Mouse (Mus musculus) ES-E14 (cell line): ENCODE data around the gene Naf1. TPM values are rescaled to one million over a fixed set of nuclear protein-coding genes. Genes with fewer than 3 reads are reported as not detected.

Experiments
- DNase-seq: peaks from one replicate; pipeline ENCODE4 v3.0.0-alpha.2; 2013; ENCODE audit warnings: low read depth, low spot score
- H3K27ac ChIP-seq: 2 replicates; pipeline ENCODE4 v1.5.1; 2012; ENCODE audit warnings: low read depth, mild to moderate bottlenecking, low read length, moderate library complexity, mixed read lengths; ENCODE audit not compliant: poor library complexity, insufficient read depth, severe bottlenecking
- H3K36me3 ChIP-seq: 2 replicates; pipeline ENCODE4 v1.6.1; 2012; ENCODE audit warnings: mild to moderate bottlenecking, low read length, moderate library complexity, mixed read lengths; ENCODE audit not compliant: control insufficient read depth, poor library complexity, insufficient read depth, severe bottlenecking
- H3K4me1 ChIP-seq, 2 experiments: fragments of 150-350 bp in 1 of 2; sonication (generic) in 1 of 2; 2 replicates each; pipeline ENCODE4 v1.6.1; 2012; ENCODE audit warnings: low read length in 2 of 2, mild to moderate bottlenecking in 1 of 2, mixed read lengths in 1 of 2; ENCODE audit not compliant: control insufficient read depth in 2 of 2, insufficient read depth in 2 of 2, poor library complexity in 1 of 2
- H3K4me3 ChIP-seq, 2 experiments: fragments of 150-350 bp in 1 of 2; sonication (generic) in 1 of 2; 2 replicates each; pipeline ENCODE4 v1.5.1; 2012; ENCODE audit warnings: low read length in 2 of 2, low read depth in 1 of 2, mild to moderate bottlenecking in 1 of 2, mixed read lengths in 1 of 2; ENCODE audit not compliant: insufficient read depth in 1 of 2, poor library complexity in 1 of 2, severe bottlenecking in 1 of 2
- H3K9ac ChIP-seq: 2 replicates; pipeline ENCODE4 v1.6.1; 2012; ENCODE audit warnings: low read depth, mild to moderate bottlenecking, low read length, mixed read lengths; ENCODE audit not compliant: poor library complexity, insufficient read depth, severe bottlenecking
- H3K9me3 ChIP-seq: fragments of 150-350 bp; sonication (generic); 2 replicates; pipeline ENCODE4 v1.6.1; 2012; ENCODE audit warnings: low read depth, mild to moderate bottlenecking, low read length; ENCODE audit not compliant: control insufficient read depth, insufficient read depth
- CHD2 ChIP-seq: IDR thresholded peaks from 2 replicates; pipeline ENCODE4 v1.6.1; 2014; ENCODE audit warnings: mild to moderate bottlenecking, low read depth, low read length, inconsistent platforms
- HCFC1 ChIP-seq: IDR thresholded peaks from 2 replicates; pipeline ENCODE4 v1.6.1; 2012; ENCODE audit warnings: low read length, inconsistent platforms, borderline replicate concordance; ENCODE audit not compliant: insufficient read depth
- MAFK ChIP-seq: IDR thresholded peaks from 2 replicates; pipeline ENCODE4 v1.6.1; 2014; ENCODE audit warnings: mild to moderate bottlenecking, low read depth, low read length, inconsistent platforms; ENCODE audit not compliant: insufficient read depth
- ZC3H11A ChIP-seq: IDR thresholded peaks from 2 replicates; pipeline ENCODE4 v1.6.1; 2012; ENCODE audit warnings: low read depth, mild to moderate bottlenecking, inconsistent platforms, low read length, borderline replicate concordance
- ZNF384 ChIP-seq: IDR thresholded peaks from 2 replicates; pipeline ENCODE4 v1.6.1; 2012; ENCODE audit warnings: low read depth, low read length, inconsistent platforms
- in situ Hi-C, 2 experiments: fragments of 600-800 bp; cut with MboI; formaldehyde crosslinking; loops; one replicate each; pipeline ENCODE4 v1.15.1; 2025; ENCODE audit warnings: low sequenced_read_pairs in 2 of 2, inconsistent platforms in 1 of 2; ENCODE audit not compliant: unreplicated experiment in 2 of 2
- total RNA-seq: library from RNA; depleted of rRNA; stranded (reverse); fragments of 300-350 nt; gene quantifications from 2 replicates; pipeline ENCODE4 v1.2.3, GENCODE M21; 2012; rRNA removed

Naf1 gene
- total RNA-seq, 1 experiment = 13.7 TPM

DNA sequence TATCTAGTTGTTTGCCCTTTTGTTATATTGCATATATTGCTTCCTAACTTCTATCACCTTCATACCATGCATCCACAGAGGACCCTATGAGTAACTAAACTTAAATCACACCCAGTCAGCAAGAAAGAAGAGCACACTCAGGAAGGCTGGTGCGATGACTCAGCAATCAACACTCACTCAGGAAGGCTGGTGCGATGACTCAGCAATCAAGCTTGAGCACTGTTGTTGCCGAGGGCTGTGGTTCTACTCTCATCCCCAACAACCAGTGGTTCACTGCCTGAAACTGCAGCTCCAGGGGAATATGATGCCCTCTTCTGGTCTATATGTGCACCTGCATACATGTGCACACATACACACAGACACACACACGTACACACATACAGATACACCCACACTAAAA lies 73.7 kb downstream of the Naf1 start:
- in situ Hi-C loops = no loop called here

DNA sequence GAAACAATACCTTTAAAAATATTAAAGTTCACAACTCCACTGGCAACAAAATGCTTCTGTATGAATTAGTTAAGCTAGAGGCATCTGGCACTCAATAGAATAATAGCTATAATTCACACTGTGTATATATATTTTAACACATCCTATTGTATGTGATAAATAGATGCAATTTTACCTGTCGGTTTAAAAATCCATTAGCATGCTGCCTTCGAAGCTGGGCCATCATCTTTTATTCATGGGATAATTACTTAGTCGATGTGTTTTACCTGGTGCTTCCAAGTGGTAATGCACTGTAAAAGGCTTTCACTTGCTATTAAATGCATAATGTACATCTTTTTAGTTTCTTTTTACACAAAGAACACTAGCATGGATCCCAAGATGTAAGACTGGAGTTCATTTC lies 76.2 kb downstream of the Naf1 start:
- Histone ChIP-seq H3K9ac (no peak overlapping the region), H3K27ac (no peak overlapping the region), H3K36me3 (no peaks in the 10 kb centered on the region), H3K9me3 (no peaks in the 10 kb centered on the region), H3K4me3 (no peak overlapping the region), H3K4me1 (no peaks in the 10 kb centered on the region)
- DNase-seq = no peak
- TF ChIP-seq MAFK (no peak), ZNF384 (no peak), CHD2 (no peak), HCFC1 (no peak), ZC3H11A (no peak)
- in situ Hi-C loops = no loop called here

More for the DNA sequence above, 73.7 kb downstream of the Naf1 start:
- Histone ChIP-seq H3K4me1 (no peaks in the 10 kb centered on the region), H3K9ac (no peak overlapping the region), H3K4me3 (no peak overlapping the region), H3K27ac (no peak overlapping the region), H3K36me3 (no peaks in the 10 kb centered on the region), H3K9me3 (no peaks in the 10 kb centered on the region)
- DNase-seq = no peak
- TF ChIP-seq MAFK (peak; percentile 91), HCFC1 (no peak), ZNF384 (no peak)

Other genes starting within 250 kb of the Naf1 start
- not detected in 2 replicates for gene Npy5r, start 172.1 kb upstream of the Naf1 start, total RNA-seq
- 0.04 TPM in 1 of 2 replicates, not detected in the other for gene Npy1r, start 163.0 kb upstream of the Naf1 start, total RNA-seq